Mouse (Mus musculus) midbrain, embryonic 14.5 days (tissue): Measurements from ENCODE around the gene Fpr3. TPM values are rescaled to one million over a fixed set of nuclear protein-coding genes. Genes with fewer than 3 reads are reported as not detected.
"Not testable (repeated sequence)": the region's sequence is repeated elsewhere in the genome, so short reads cannot be mapped to it uniquely, and the experiment has no call there.

Experiments
- ATAC-seq: fragments of 200-750 bp; cut with Nextera tagmentation; 2 replicates; pipeline ENCODE4 v1.8.0; 2017; ENCODE audit warnings: moderate number of reproducible peaks, moderate library complexity; ENCODE audit not compliant: low FRiP score, low TSS enrichment
- DNase-seq: peaks from one replicate; pipeline ENCODE4 v3.0.0-alpha.2; 2015
- H3K27ac ChIP-seq: fragments of 300-500 bp; sonication (generic); replicated peaks from 2 replicates; pipeline ENCODE4 v1.5.1; 2014; ENCODE audit warnings: mild to moderate bottlenecking, low read depth, low read length, moderate library complexity
- H3K27me3 ChIP-seq: fragments of 300-500 bp; sonication (generic); 2 replicates; pipeline ENCODE4 v1.6.1; 2014; ENCODE audit warnings: low read length, control low read depth, mixed read lengths; ENCODE audit not compliant: control insufficient read depth, insufficient read depth
- H3K36me3 ChIP-seq: fragments of 300-500 bp; sonication (generic); 2 replicates; pipeline ENCODE4 v1.6.1; 2014; ENCODE audit warnings: low read length, control low read depth; ENCODE audit not compliant: control insufficient read depth, insufficient read depth
- H3K4me1 ChIP-seq: fragments of 300-500 bp; sonication (generic); 2 replicates; pipeline ENCODE4 v1.6.1; 2014; ENCODE audit warnings: mild to moderate bottlenecking, antibody characterized with exemption, low read length, control low read depth; ENCODE audit not compliant: control insufficient read depth, insufficient read depth
- H3K4me2 ChIP-seq: fragments of 300-500 bp; sonication (generic); 2 replicates; pipeline ENCODE4 v1.6.1; 2014; ENCODE audit warnings: mild to moderate bottlenecking, low read length, moderate library complexity
- H3K4me3 ChIP-seq: fragments of 300-500 bp; sonication (generic); replicated peaks from 2 replicates; pipeline ENCODE4 v1.5.1; 2014; ENCODE audit warnings: low read depth, low read length
- H3K9ac ChIP-seq: fragments of 300-500 bp; sonication (generic); replicated peaks from 2 replicates; pipeline ENCODE4 v1.6.1; 2014; ENCODE audit warnings: mild to moderate bottlenecking, low read length, moderate library complexity
- H3K9me3 ChIP-seq: fragments of 300-500 bp; sonication (generic); 2 replicates; pipeline ENCODE4 v1.6.1; 2016; ENCODE audit warnings: low read length, control low read depth, mixed read lengths; ENCODE audit not compliant: control insufficient read depth
- WGBS: fragments of 180-500 bp; shearing (Covaris S2); extraction: QIAGEN DNeasy Blood & Tissue Kit; methylation state at CpG from one replicate; pipeline ENCODE4 v1.1.7; 2014; 5-methylcytosine and 5-hydroxymethylcytosine counted together
- polyA plus RNA-seq: library from polyadenylated mRNA; unstranded; fragments of >200 nt; fragmentation: Nextera tagmentation; extraction: Ambion mirVana; gene quantifications from 2 replicates; pipeline ENCODE4 v1.2.1, GENCODE M21; 2014

Gene Fpr3
- polyA plus RNA-seq, 1 experiment from 2014 or later, result not detected

GRCm38 (mm10) chr17:17909636-17910421 is 22.2 kb downstream of the Fpr3 start:
- Histone ChIP-seq H3K4me1 (no peaks in the 10 kb centered on the region), H3K4me2 (peak overlapping the region; percentile 65), H3K36me3 (no peaks in the 10 kb centered on the region), H3K4me3 (peak overlapping the region; percentile 49), H3K9me3 (no peaks in the 10 kb centered on the region), H3K9ac (peak overlapping the region; percentile 71), H3K27ac (peak overlapping the region; percentile 78), H3K27me3 (no peaks in the 10 kb centered on the region)
- DNase-seq (peak; percentile 93), ATAC-seq (peak; percentile 98)
- WGBS, result 17% methylated on average over 51 of the region's 51 CpGs

- H3K9me3 ChIP-seq, H3K4me2 ChIP-seq, H3K9ac ChIP-seq, H3K27me3 ChIP-seq, H3K27ac ChIP-seq, DNase-seq, H3K36me3 ChIP-seq, H3K4me1 ChIP-seq, ATAC-seq, H3K4me3 ChIP-seq: not testable (repeated sequence)
- 89% methylated on average over 8 of the region's 8 CpGs for WGBS
Observed at GRCm38 (mm10) chr17:17912618-17913017, 25.0 kb downstream of the Fpr3 start.

GRCm38 (mm10) chr17:17917376-17917775 is 29.7 kb downstream of the Fpr3 start:
- peaks cover 4% of the 10 kb centered on the region; the same call in 1 of the 2 replicates for H3K9me3 ChIP-seq
- H3K4me1 ChIP-seq, result no peaks in the 10 kb centered on the region
- 91% methylated on average over 1 of the region's 1 CpGs for WGBS
- no peak overlapping the region for H3K27ac ChIP-seq
- no peaks in the 10 kb centered on the region for H3K27me3 ChIP-seq
- no peak overlapping the region for H3K9ac ChIP-seq
- no peak for DNase-seq
- no peak for ATAC-seq
- H3K4me2 ChIP-seq, result no peak overlapping the region
- H3K4me3 ChIP-seq, result no peak overlapping the region
- no peaks in the 10 kb centered on the region for H3K36me3 ChIP-seq

- no peaks in the 10 kb centered on the region for H3K36me3 ChIP-seq
- peaks cover 4% of the 10 kb centered on the region; the same call in 1 of the 2 replicates for H3K9me3 ChIP-seq
- H3K4me1 ChIP-seq, result no peaks in the 10 kb centered on the region
- H3K9ac ChIP-seq, result no peak overlapping the region
- no peaks in the 10 kb centered on the region for H3K27me3 ChIP-seq
- DNase-seq (no peak), ATAC-seq (no peak)
- H3K27ac ChIP-seq, result no peak overlapping the region
- H3K4me2 ChIP-seq, result no peak overlapping the region
- no peak overlapping the region for H3K4me3 ChIP-seq
Observed at GRCm38 (mm10) chr17:17917782-17918181, 30.1 kb downstream of the Fpr3 start.

GRCm38 (mm10) chr17:17973443-17973842 is 85.8 kb downstream of the Fpr3 start:
- Histone ChIP-seq H3K9me3 (peaks cover 1% of the 10 kb centered on the region), H3K4me3 (no peak overlapping the region), H3K36me3 (no peaks in the 10 kb centered on the region), H3K27ac (no peak overlapping the region), H3K9ac (no peak overlapping the region), H3K4me1 (no peaks in the 10 kb centered on the region), H3K27me3 (no peaks in the 10 kb centered on the region), H3K4me2 (no peak overlapping the region)
- WGBS, result 25% methylated on average over 1 of the region's 1 CpGs
- DNase-seq (peak; percentile 0), ATAC-seq (no peak)

GRCm38 (mm10) chr17:17981232-17981631 is 93.6 kb downstream of the Fpr3 start:
- H3K27ac ChIP-seq, H3K4me3 ChIP-seq, H3K9ac ChIP-seq, ATAC-seq, H3K36me3 ChIP-seq, H3K4me2 ChIP-seq, H3K27me3 ChIP-seq, H3K9me3 ChIP-seq, H3K4me1 ChIP-seq, DNase-seq: not testable (repeated sequence)
- 67% methylated on average over 2 of the region's 2 CpGs for WGBS

- no peaks in the 10 kb centered on the region for H3K9me3 ChIP-seq
- no peak overlapping the region for H3K4me3 ChIP-seq
- DNase-seq, result no peak
- H3K4me1 ChIP-seq, result no peaks in the 10 kb centered on the region
- H3K27ac ChIP-seq, result no peak overlapping the region
- H3K4me2 ChIP-seq, result no peak overlapping the region
- H3K9ac ChIP-seq, result no peak overlapping the region
- 91% methylated on average over 1 of the region's 1 CpGs for WGBS
- H3K27me3 ChIP-seq, result no peaks in the 10 kb centered on the region
- no peak for ATAC-seq
- no peaks in the 10 kb centered on the region for H3K36me3 ChIP-seq
Observed at GRCm38 (mm10) chr17:18004752-18005151, 117.1 kb downstream of the Fpr3 start.

Other genes starting within 250 kb of the Fpr3 start
- not detected in 2 replicates for gene Vmn2r90, start 184.1 kb upstream of the Fpr3 start, polyA plus RNA-seq
- 18.5 and 20.0 TPM in 2 replicates for gene Spaca6, start 60.7 kb upstream of the Fpr3 start, polyA plus RNA-seq
- 0.78 and 1.2 TPM in 2 replicates for gene Has1, start 32.6 kb upstream of the Fpr3 start, polyA plus RNA-seq
- gene Fpr1, start 3.9 kb upstream of the Fpr3 start, polyA plus RNA-seq, result not detected in 2 replicates
- not detected in 2 replicates for gene Fpr2, start within 50 bp of the Fpr3 start, polyA plus RNA-seq
- gene Fpr-rs4, start 133.9 kb downstream of the Fpr3 start, polyA plus RNA-seq, result not detected in 2 replicates
- gene Vmn2r124, start 161.6 kb downstream of the Fpr3 start, polyA plus RNA-seq, result not detected in 2 replicates
- not detected in 2 replicates for gene Vmn2r91, start 197.2 kb downstream of the Fpr3 start, polyA plus RNA-seq